Mouse (Mus musculus): ENCODE data around the gene Arih1. TPM values are rescaled to one million over a fixed set of nuclear protein-coding genes. Genes with fewer than 3 reads are reported as not detected.
A peak's percentile ranks its signal among the peaks of the same experiment; 100 is the strongest.

Gene Arih1
- 100 to 1,000 TPM; 107 to 144 (median 120) TPM for total RNA-seq (2022)

GRCm38 (mm10) chr9:59486549-59487065 is at the start of gene Arih1:
Gene Arih1, minus strand, starts transcription at chr9:59486618.
- peak; percentile 98 for DNase-seq

GRCm38 (mm10) chr9:59533889-59534288 is 47.5 kb upstream of the Arih1 start:
- peak; percentile 80 for DNase-seq

- DNase-seq, result no peak
Measured at GRCm38 (mm10) chr9:59533422-59533821, 47.0 kb upstream of the Arih1 start.

- DNase-seq, result no peak
Measured at GRCm38 (mm10) chr9:59531645-59532044, 45.2 kb upstream of the Arih1 start.

DNA sequence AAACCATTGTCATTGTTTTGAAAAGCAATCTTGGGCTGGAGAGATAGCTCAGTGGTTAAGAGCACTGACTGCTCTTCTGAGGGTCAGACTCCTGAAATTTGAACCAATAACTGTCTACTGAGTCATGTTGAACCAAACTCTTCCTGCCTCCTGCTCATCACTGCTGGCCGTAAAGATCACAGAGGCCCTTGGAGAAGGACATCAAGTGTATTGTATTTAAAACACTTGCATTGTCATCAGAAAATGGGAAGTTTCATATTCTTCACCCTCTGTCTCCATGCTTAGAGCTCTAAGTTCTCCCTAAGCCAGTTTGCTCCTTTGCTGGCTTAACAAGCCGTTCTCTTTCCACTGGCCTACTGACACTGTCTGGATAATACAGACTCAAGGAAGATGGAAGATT is 41.9 kb upstream of the Arih1 start:
- no peak for DNase-seq

DNA sequence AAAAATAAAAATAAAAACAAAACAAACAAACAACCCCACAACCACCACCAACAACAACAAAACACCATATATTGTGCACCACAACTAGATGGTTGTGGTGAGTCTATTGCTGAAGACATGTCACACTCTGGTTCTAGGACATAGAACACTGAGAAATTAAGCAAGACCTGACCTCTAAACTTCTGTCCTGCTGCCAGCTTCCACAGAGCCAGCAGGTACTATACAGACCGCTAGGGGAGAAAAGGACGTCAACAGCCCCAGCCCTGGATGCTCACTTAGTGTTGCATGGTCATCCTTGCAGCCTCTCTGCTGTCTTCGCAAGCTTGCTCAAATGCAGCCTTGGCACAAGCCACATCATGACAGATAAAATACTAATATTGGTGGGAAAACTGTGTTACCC is 41.2 kb upstream of the Arih1 start:
- DNase-seq, result no peak

- no peak for DNase-seq
Measured at GRCm38 (mm10) chr9:59526727-59527126, 40.3 kb upstream of the Arih1 start.

DNA sequence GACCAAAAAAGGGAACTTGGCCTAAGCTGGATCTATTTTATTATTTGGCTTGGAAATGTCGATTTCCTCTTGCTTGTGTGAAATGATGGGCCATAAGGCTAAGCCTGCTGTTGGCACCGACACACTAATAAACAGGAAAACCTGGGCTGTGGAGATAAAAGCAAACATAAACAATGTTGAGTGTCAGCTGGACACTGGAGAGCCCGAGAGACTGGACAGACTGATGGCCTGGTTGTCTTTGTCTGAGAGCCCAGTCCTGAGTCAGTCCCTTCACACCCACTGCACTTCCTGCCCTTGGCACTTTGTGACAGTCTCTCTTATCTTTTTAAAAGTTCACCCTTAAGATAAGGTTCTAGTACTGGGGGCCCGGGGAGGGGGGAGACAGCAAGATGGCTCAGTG is 36.5 kb upstream of the Arih1 start:
- DNase-seq, result peak; percentile 42

- DNase-seq, result no peak
Measured at GRCm38 (mm10) chr9:59519396-59519795, 33.0 kb upstream of the Arih1 start.

- DNase-seq, result peak; percentile 34
Measured at GRCm38 (mm10) chr9:59518976-59519375, 32.6 kb upstream of the Arih1 start.

DNA sequence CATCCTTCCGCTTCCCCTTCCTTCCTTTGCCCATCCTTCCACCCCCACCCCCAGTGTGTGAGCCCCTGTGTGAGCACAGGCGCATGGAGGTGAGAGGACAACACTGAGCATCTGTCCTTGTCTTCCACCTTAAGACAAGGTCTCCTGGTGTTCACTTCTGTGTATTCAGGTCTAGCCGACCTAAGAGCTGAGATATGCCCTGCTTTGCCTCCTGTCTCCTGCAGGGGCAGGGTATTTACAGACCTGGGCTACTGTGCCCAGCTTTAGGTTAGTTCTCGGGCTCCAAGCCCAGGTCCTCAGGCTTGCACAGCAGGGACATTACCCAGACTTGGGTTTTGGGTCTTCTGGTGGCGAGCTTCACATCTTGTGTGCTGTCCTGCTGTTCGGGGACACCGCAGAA is 30.7 kb upstream of the Arih1 start:
- DNase-seq, result no peak

DNA sequence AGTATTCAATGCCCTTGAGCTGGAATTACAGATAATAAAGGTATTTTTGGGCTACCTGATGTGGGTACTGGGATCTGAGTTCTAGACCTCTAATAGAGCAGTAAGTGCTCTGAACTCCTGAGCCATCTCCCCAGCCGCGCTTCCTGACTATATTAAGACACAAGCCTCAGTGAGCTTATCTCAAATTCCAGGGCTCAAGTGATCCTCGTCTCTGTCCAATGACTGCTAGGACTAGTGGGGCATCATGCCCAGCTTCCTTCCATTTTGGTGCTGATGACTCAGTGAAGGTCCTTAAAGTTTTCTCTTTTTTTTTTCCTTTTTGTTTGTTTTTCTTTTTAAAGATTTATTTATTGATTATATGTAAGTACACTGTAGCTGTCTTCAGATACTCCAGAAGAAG is 28.7 kb upstream of the Arih1 start:
- no peak for DNase-seq

- no peak for DNase-seq
Measured at GRCm38 (mm10) chr9:59512381-59512780, 26.0 kb upstream of the Arih1 start.

GRCm38 (mm10) chr9:59508146-59508545 is 21.7 kb upstream of the Arih1 start:
- DNase-seq, result no peak

DNA sequence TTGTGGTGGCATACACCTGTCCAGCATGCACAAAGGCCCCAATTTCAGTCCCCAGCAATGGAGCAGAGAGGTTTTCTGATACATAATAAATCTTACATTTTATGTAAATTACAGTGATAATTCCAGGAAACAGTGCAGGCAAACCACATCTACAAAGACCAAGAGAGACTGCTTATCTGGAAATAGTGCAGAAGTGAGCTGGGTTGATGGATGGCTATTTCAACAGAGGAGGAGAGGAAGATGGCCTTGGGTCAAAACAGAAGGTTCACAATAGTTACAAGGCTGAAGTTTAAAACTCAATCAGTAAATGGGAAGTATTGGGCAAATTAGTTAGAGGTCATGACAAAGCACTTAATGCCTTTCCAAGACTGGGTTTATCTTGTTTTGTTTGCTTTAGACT is 913 bp upstream of the Arih1 start:
- DNase-seq, result peak; percentile 45

DNA sequence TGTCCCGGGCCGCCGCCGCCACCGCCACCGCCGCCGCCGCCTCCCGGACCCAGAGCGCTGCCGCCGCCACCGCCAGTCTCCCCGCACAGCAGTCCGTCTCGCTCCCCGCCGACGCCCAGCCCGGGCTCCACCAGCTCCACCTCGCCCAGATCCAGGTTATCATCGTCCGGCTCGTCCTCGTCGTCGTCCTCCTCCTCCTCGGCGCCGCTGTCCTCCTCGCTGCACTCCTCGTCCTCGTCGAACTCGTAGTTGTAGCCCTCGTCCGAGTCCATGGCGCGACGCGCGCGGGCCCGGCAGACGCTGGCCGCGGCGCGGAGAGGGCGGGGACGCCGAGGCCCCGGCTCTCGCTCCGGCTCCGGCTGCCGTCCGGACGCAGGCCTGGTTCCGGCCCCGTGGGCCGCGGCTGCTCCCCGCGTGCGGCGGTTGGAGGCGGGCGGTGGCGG is 321 bp downstream of the Arih1 start:
- peak; percentile 50 for DNase-seq

DNA sequence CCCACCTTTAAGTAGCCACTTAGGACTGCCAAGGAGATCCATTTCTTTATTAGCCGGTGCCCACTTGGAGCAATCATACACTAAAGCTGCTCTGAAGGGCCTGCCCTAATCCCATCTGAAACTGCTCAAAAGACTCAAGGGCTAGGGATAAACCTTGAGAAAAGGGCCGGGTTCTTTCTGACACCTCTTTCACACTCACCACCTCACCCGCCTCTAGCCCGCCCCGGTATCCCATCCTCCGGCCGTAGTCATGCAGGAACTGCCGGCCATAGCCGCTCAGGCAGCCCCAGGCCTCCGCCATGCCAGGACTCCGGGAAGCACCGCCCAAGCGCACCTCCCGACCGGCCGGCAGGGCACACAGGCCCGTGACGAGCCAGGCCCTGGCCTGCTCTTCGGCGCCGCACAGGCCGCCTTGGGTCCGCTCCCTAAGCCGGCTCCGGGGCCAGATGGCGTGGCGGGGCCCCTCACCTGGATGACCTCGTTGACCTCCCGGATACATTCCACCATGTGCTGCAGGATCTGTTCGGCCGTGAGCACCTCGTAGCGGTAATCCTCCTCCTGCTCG is 825 bp downstream of the Arih1 start:
- DNase-seq, result peak; percentile 71

DNA sequence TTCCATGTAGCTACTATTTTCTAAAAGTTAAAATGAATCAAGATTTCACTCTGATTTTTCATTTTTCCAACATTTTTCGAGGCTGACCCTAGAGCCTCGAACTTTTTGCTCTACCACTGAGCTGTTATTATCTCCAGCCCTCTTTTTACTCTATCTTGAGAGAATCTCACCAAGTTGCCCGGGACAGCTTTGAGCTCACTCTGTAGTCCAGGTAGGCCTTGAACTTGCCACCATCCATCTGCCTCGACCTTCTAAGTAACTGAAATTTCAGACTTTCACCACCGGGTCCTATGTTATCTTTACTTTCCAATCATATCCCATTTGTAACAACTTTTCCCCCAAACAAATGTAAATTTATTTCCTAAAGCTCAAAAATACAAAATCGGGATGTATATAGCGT is 1.7 kb downstream of the Arih1 start:
- no peak for DNase-seq

GRCm38 (mm10) chr9:59482419-59482818 is 4.0 kb downstream of the Arih1 start:
- peak; percentile 28 for DNase-seq

DNA sequence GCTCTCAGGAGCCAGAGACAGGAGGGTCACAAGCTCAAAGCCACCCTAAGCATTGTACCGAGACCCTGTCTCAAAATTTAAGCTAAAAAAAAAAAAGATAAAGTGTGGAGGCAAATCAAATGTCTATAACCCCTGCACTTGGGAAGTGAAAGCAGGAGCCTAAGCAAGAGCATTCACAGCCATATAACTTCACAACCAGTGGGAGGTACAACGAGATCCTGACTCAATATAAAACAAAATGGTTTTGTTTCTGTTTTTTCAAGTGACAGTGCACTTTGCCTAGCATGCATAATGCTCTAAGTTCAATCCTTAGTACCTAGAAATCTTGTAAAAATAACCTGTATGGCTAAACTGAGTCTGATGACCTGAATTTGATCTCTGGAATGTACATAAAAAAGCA is 9.8 kb downstream of the Arih1 start:
- no peak for DNase-seq

DNA sequence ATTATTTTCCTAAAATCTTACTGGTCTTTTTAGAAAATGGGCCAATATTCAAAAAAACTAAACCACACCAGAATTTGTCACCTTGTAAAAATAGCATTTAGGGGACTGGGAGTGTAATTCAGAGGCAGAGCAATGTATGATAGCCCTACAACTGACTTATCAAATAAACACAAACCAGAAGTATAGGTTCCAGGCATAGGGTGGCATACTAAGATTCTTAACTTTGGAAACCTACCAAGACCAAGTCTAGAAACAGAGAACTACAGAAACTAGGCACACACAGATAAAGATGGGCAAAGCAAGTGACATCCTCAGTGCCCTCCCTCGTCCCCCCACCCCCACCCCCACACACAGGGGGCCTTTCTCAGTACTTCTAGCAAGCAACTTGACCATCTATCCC is 11.6 kb downstream of the Arih1 start:
- DNase-seq, result no peak

DNA sequence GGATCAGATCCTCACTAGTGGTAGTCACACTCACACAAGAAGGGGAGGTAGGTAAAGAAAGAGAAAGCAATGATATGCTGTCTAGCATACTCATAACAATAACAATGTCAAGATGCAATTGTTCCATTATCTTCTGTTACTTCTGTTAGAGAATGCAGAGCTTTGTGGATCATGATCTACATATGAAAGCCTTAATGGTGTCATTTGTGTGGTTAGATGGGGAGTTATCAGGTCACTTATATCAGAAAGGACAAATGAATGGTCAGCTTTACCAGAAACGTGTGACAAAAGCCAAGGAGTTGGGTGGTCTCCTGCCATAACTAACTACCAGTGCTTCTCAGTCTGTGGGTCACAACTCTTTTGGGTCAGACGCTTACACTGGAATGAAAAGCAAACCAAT is 13.2 kb downstream of the Arih1 start:
- DNase-seq, result no peak

DNA sequence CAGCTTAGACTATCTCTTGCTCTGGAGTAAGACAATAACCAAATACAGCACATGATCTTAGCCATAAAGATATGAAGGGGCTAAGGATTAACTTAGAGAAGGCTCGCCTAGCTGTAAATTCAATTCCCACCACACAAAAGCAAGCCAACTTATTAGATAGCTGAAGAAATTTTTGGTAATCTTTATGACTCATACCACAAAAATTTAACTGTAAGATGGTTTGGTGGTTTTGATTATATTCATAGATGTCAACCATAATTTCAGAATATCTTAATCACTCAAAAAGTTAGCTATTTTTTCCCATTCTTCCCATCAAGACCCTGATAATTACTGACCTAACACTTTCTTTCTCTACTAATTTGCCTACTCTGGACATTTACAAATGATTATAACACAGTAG is 17.0 kb downstream of the Arih1 start:
- no peak for DNase-seq

DNA sequence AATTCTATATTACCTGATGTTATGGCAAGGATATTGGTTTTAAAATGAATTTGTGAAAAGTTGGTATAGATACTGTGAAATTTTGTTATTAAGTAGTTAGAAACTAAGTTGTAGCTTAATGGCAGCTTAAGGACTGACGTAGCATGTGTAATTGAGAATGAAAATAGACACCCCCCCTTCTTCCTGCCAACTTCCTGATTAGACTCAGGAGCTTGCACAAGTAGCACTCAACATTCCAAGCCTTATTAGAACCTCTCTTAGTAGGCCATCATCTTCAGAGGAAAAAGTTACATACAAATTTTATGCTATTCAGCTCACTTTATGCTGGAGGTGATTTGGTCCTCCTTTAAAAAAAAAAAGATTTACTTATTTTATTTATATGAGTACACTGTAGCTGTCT is 22.1 kb downstream of the Arih1 start:
- no peak for DNase-seq

DNA sequence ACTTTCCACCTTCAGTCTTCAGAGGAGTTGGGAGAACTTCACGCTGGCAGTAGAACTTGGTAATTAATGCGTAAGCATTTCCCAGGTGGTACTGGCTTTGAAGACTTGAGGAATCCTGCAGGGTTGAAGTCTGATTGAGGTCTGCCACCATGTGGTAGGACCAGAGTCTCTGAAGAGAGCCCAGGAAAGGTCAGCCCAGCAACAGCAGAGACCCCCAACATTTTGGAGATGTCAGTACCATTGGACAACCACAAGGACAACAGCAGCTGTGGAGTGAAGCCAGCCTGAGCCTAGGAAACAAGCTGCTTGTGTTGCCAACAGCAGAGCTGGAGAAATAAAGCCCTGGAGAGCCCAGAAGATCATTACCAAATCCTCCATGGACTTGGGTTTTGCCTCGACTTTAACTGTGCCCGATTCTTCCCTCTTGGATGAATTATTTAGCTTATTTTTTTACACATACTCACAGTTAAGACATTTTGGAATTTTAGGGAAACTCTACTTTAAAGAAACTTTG is 27.4 kb downstream of the Arih1 start:
- no peak for DNase-seq
